In genomic region chr7:49544775-49545705, GRCm38 (mm10) we compare ENCODE assay signal across 8 mouse cellular contexts.
DNase-seq lines count a peak whose midpoint lies in the region; ATAC-seq and TF ChIP-seq lines count a peak whose summit lies in the region.

No protein-coding gene starts in this region.

- no peak overlapping the region for H3K4me2 ChIP-seq in intestine, embryonic 14.5 days (ENCODE audit: low read length)
- H3K4me2 ChIP-seq in intestine, postnatal 0 days (replicated peaks; ENCODE audit: low read depth), result no peak overlapping the region
- H3K4me2 ChIP-seq in forebrain, embryonic 16.5 days (ENCODE audit: low read length), result no peak overlapping the region
- no peak overlapping the region for H3K4me2 ChIP-seq in midbrain, embryonic 14.5 days (ENCODE audit: low read length)

- H3K36me3 ChIP-seq in intestine, embryonic 14.5 days (ENCODE audit: control insufficient read depth, insufficient read depth, low read length), result peaks cover 39% of the 10 kb centered on the region
- peaks cover 33% of the 10 kb centered on the region for H3K36me3 ChIP-seq in intestine, postnatal 0 days (ENCODE audit: control insufficient read depth, insufficient read depth)
- H3K36me3 ChIP-seq in forebrain, embryonic 16.5 days (ENCODE audit: control insufficient read depth, insufficient read depth), result no peaks in the 10 kb centered on the region
- H3K36me3 ChIP-seq in midbrain, embryonic 14.5 days (ENCODE audit: control insufficient read depth, insufficient read depth, low read length), result peaks cover 12% of the 10 kb centered on the region

- no peak overlapping the region for H3K4me3 ChIP-seq in intestine, embryonic 14.5 days (ENCODE audit: low read depth, low read length)
- no peak overlapping the region for H3K4me3 ChIP-seq in intestine, postnatal 0 days (ENCODE audit: low read depth, low read length)
- H3K4me3 ChIP-seq in forebrain, embryonic 16.5 days (replicated peaks; ENCODE audit: low read length), result no peak overlapping the region
- H3K4me3 ChIP-seq in midbrain, embryonic 14.5 days (replicated peaks; ENCODE audit: low read depth, low read length), result no peak overlapping the region

- no peak for TF ChIP-seq CTCF in intestine, postnatal 0 days (IDR thresholded peaks at IDR 0.05; ENCODE audit: low read depth)

- no peak overlapping the region for H3K9ac ChIP-seq in intestine, embryonic 14.5 days (ENCODE audit: low read length)
- H3K9ac ChIP-seq in intestine, postnatal 0 days (ENCODE audit: low read depth, low read length), result no peak overlapping the region
- H3K9ac ChIP-seq in forebrain, embryonic 16.5 days (replicated peaks; ENCODE audit: low read depth, low read length), result 0 out of 2 replicates have a peak overlapping the region, but pooled peaks have one; percentile 4
- H3K9ac ChIP-seq in midbrain, embryonic 14.5 days (replicated peaks; ENCODE audit: low read length), result no peak overlapping the region

- WGBS in intestine, embryonic 14.5 days, result 43% methylated on average over 11 of the region's 11 CpGs
- WGBS in intestine, postnatal 0 days, result 34% methylated on average over 11 of the region's 11 CpGs
- WGBS in forebrain, embryonic 16.5 days, result 12% methylated on average over 11 of the region's 11 CpGs
- 29% methylated on average over 11 of the region's 11 CpGs for WGBS in midbrain, embryonic 14.5 days

- peak; percentile 63; the same call in 1 of the 2 replicates for ATAC-seq in intestine, embryonic 14.5 days (replicated peaks; ENCODE audit: low FRiP score, low TSS enrichment, low read depth)
- ATAC-seq in intestine, postnatal 0 days, result no peak
- peak; percentile 59 for ATAC-seq in forebrain, embryonic 16.5 days
- ATAC-seq in midbrain, embryonic 14.5 days (ENCODE audit: low FRiP score, low TSS enrichment), result no peak

- no peaks in the 10 kb centered on the region for H3K27me3 ChIP-seq in intestine, embryonic 14.5 days (replicated peaks; ENCODE audit: control insufficient read depth, insufficient read depth, low read length)
- no peaks in the 10 kb centered on the region for H3K27me3 ChIP-seq in intestine, postnatal 0 days (replicated peaks; ENCODE audit: control insufficient read depth, insufficient read depth, low read length)
- no peaks in the 10 kb centered on the region for H3K27me3 ChIP-seq in forebrain, embryonic 16.5 days (replicated peaks; ENCODE audit: control insufficient read depth, insufficient read depth, low read length)
- H3K27me3 ChIP-seq in midbrain, embryonic 14.5 days (ENCODE audit: control insufficient read depth, insufficient read depth, low read length), result no peaks in the 10 kb centered on the region

- H3K9me3 ChIP-seq in intestine, embryonic 14.5 days (ENCODE audit: control insufficient read depth, low read length), result no peaks in the 10 kb centered on the region
- no peaks in the 10 kb centered on the region for H3K9me3 ChIP-seq in intestine, postnatal 0 days (ENCODE audit: control insufficient read depth)
- no peaks in the 10 kb centered on the region for H3K9me3 ChIP-seq in forebrain, embryonic 16.5 days (ENCODE audit: control insufficient read depth, low read length)
- no peaks in the 10 kb centered on the region for H3K9me3 ChIP-seq in midbrain, embryonic 14.5 days (ENCODE audit: control insufficient read depth, low read length)

- peaks cover 4% of the 10 kb centered on the region for H3K4me1 ChIP-seq in intestine, embryonic 14.5 days (replicated peaks; ENCODE audit: control insufficient read depth, insufficient read depth, low read length)
- no peaks in the 10 kb centered on the region for H3K4me1 ChIP-seq in intestine, postnatal 0 days (replicated peaks; ENCODE audit: control insufficient read depth, insufficient read depth, low read length)
- peaks cover 11% of the 10 kb centered on the region for H3K4me1 ChIP-seq in forebrain, embryonic 16.5 days (replicated peaks; ENCODE audit: control insufficient read depth, insufficient read depth, low read length)
- H3K4me1 ChIP-seq in midbrain, embryonic 14.5 days (ENCODE audit: control insufficient read depth, insufficient read depth, low read length), result peaks cover 11% of the 10 kb centered on the region

- peak overlapping the region; percentile 12; the same call in 1 of the 2 replicates for H3K27ac ChIP-seq in intestine, embryonic 14.5 days (ENCODE audit: low read depth)
- H3K27ac ChIP-seq in intestine, postnatal 0 days (ENCODE audit: low read depth, low read length), result no peak overlapping the region
- peak overlapping the region; percentile 48; the same call in 1 of the 2 replicates for H3K27ac ChIP-seq in forebrain, embryonic 16.5 days (ENCODE audit: low read length)
- H3K27ac ChIP-seq in midbrain, embryonic 14.5 days (replicated peaks; ENCODE audit: low read depth, low read length), result peak overlapping the region; percentile 57; the same call in 1 of the 2 replicates

- peak; percentile 58 for DNase-seq in intestine, embryonic 14.5 days (ENCODE audit: low spot score)
- peak; percentile 74 for DNase-seq in Muller cell, postnatal 12 days (ENCODE audit: inconsistent ontology term)
- peak; percentile 47 for DNase-seq in midbrain, embryonic 14.5 days
- no peak for DNase-seq in spleen, postnatal 14 days (ENCODE audit: low spot score in 2 of 2)
- DNase-seq in frontal cortex, postnatal 25 days (ENCODE audit: low spot score in 2 of 2), result no peak
- DNase-seq in adrenal gland, adult (ENCODE audit: inconsistent age in 2 of 2, low spot score in 1 of 2), result no peak

Comparison
In these comparisons a context has a peak if more than half of its experiments do, and no peak if none do; other contexts are left out.
1. ATAC-seq: peak in intestine, embryonic 14.5 days (single experiment) and forebrain, embryonic 16.5 days (single experiment); none in intestine, postnatal 0 days (single experiment) and midbrain, embryonic 14.5 days (single experiment).
2. DNase-seq: peak in intestine, embryonic 14.5 days (single experiment), Muller cell, postnatal 12 days (single experiment) and midbrain, embryonic 14.5 days (single experiment); none in spleen, postnatal 14 days (0 of 2), frontal cortex, postnatal 25 days (0 of 2) and adrenal gland, adult (0 of 2).